Mouse (Mus musculus) right cerebral cortex, postnatal 4 days (tissue): Measurements from ENCODE around the gene Slc25a13.

Experiments used
- DNase-seq: peaks from one replicate; pipeline ENCODE4 v3.0.0-alpha.2; 2022

The Slc25a13 gene

GRCm38 (mm10) chr6:6011364-6011763, 205.6 kb downstream of the Slc25a13 start:
- DNase-seq = no peak

- DNase-seq = peak; percentile 82
These were observed 211.1 kb downstream of the Slc25a13 start for GRCm38 (mm10) chr6:6005762-6006431.

- no peak for DNase-seq
These were observed 212.1 kb downstream of the Slc25a13 start for GRCm38 (mm10) chr6:6004756-6005485.

GRCm38 (mm10) chr6:6002061-6002460, 214.9 kb downstream of the Slc25a13 start:
- DNase-seq = no peak

- DNase-seq = no peak
These were observed 219.4 kb downstream of the Slc25a13 start for GRCm38 (mm10) chr6:5997535-5997934.

- no peak for DNase-seq
These were observed 223.9 kb downstream of the Slc25a13 start for GRCm38 (mm10) chr6:5993056-5993455.

GRCm38 (mm10) chr6:5991817-5992755, 224.9 kb downstream of the Slc25a13 start:
- peak; percentile 57 for DNase-seq

- no peak for DNase-seq
These were observed 225.7 kb downstream of the Slc25a13 start for GRCm38 (mm10) chr6:5991243-5991642.
